Mouse (Mus musculus): ENCODE measurements around the gene Lrrc9. TPM values are rescaled to one million over a fixed set of nuclear protein-coding genes. Genes with fewer than 3 reads are reported as not detected.

Lrrc9 gene
- polyA plus RNA-seq, 1 experiment from 2014 or later = 3.6 TPM

DNA sequence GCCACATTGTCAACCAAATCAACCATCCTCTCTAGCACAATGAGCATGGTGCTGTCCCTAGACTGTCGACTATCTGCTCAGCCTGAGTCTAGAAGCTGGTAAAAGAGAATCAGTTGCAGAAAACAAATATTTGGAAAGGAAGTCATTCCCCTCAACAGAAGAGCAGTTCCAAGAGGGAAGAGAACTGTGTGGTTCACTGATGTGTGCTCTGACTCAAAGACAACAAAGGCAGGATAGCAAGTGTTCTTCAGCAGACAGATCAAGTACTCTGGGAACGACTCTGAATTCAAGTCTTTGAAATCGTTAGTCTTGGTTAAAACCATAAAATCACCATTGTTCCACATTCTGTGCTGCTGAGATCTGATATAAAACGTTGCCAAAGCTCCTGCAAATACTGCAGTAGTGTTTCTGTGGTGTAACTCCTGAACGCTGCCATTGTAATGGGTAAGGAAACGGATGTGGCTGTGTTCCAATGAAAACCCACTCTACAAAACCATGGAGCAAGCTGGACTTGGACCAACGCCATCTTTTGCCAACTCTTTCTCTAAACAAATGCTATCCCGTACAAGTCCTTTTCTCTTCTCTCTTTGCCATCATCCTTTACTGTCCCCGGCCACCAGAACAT, 8.3 kb upstream of the Lrrc9 start:
- Histone ChIP-seq H3K36me3 (no peaks in the 10 kb centered on the region), H3K27me3 (no peaks in the 10 kb centered on the region), H3K27ac (no peak overlapping the region; the same call in 1 of the 2 replicates), H3K9ac (no peak overlapping the region), H3K4me3 (no peak overlapping the region), H3K4me1 (replicated peaks) (peaks cover 6% of the 10 kb centered on the region; the same call in 1 of the 2 replicates), H3K4me2 (no peak overlapping the region), H3K9me3 (no peaks in the 10 kb centered on the region)
- ATAC-seq (ENCODE audit: low FRiP score) = no peak
- WGBS = 54% methylated on average over 9 of the region's 9 CpGs

- Histone ChIP-seq H3K4me3 (no peak overlapping the region), H3K27me3 (no peaks in the 10 kb centered on the region), H3K9me3 (no peaks in the 10 kb centered on the region), H3K9ac (no peak overlapping the region), H3K4me2 (no peak overlapping the region), H3K36me3 (no peaks in the 10 kb centered on the region), H3K4me1 (replicated peaks) (peaks cover 29% of the 10 kb centered on the region), H3K27ac (no peak overlapping the region)
- WGBS = 51% methylated on average over 10 of the region's 10 CpGs
- no peak for ATAC-seq (ENCODE audit: low FRiP score)
These were observed 3.9 kb upstream of the Lrrc9 start for GRCm38 (mm10) chr12:72437676-72438341.

DNA sequence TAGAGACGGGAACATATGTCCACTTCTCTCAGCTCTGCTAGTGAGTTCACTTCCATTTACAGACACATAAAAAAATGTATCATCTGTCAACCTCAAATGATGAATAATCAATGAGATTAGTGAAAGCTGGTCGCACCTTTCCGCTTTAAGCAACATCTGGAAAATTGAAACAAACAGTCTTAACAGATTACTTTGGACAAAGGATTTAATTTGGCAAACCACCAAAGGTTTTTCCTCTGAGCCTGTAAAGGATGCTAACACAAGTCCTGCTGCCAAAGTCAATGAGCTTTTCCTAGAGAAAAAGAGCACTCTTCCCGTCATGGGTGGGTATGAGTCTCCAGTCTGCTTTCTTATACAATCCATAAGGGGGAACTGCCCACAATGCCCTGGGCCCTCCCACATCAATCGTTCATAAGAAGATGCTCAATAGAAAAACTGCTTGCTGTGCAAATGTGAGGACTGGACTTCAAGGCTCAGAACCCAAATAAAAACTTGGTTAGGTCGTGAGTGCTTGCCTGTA, 2.6 kb upstream of the Lrrc9 start:
- Histone ChIP-seq H3K4me2 (no peak overlapping the region), H3K27me3 (no peaks in the 10 kb centered on the region), H3K9me3 (no peaks in the 10 kb centered on the region), H3K4me1 (replicated peaks) (peaks cover 29% of the 10 kb centered on the region), H3K36me3 (no peaks in the 10 kb centered on the region), H3K9ac (no peak overlapping the region), H3K4me3 (no peak overlapping the region), H3K27ac (no peak overlapping the region)
- no peak for ATAC-seq (ENCODE audit: low FRiP score)
- 52% methylated on average over 6 of the region's 6 CpGs for WGBS

GRCm38 (mm10) chr12:72453941-72454340, 12.3 kb downstream of the Lrrc9 start:
- no peak overlapping the region for H3K9ac ChIP-seq
- no peak overlapping the region for H3K4me2 ChIP-seq
- no peak for ATAC-seq (ENCODE audit: low FRiP score)
- H3K4me3 ChIP-seq = no peak overlapping the region
- H3K4me1 ChIP-seq (replicated peaks) = no peaks in the 10 kb centered on the region
- no peaks in the 10 kb centered on the region for H3K9me3 ChIP-seq
- WGBS = 78% methylated on average over 17 of the region's 17 CpGs
- H3K27ac ChIP-seq = no peak overlapping the region
- peaks cover 3% of the 10 kb centered on the region; the same call in 1 of the 2 replicates for H3K36me3 ChIP-seq
- no peaks in the 10 kb centered on the region for H3K27me3 ChIP-seq

DNA sequence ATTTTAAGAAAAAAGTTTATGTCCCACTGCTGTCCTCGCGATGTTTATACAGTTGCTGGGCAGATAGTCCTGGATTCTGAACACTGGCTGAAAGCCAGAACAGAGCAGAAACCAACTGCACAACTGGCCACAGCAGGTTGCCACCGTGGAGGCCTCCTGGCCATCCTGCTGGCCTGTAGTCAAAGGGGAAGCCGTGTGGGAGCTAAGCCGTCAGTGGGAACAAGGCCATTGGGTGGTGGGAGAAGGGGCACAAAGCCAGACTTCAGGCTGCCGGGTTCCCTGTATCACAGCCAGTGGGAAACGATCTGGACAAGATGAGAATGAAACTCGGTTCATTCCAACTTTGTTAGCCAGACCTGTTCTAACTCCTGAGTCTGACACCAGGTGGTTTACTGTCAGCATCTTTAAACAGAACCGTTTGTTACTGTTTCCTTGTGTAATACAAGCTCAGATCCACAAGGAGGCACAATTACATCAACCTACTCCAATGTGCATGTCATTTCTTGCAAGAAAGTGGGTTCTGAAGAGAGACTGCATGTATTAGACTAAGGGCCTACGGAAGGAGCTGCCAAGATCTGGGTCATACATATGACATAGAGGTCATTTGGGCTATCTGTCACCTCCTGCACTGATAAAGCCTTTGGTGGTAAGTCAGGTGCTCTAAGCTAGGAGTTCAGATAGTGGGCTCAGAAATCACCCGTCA, 19.7 kb downstream of the Lrrc9 start:
- Histone ChIP-seq H3K4me1 (replicated peaks) (0 out of 2 replicates have a peak, but pooled peaks cover 5% of the 10 kb centered on the region), H3K27me3 (no peaks in the 10 kb centered on the region), H3K27ac (no peak overlapping the region), H3K9ac (no peak overlapping the region), H3K9me3 (no peaks in the 10 kb centered on the region), H3K4me2 (peak overlapping the region; percentile 32), H3K36me3 (peaks cover 3% of the 10 kb centered on the region; the same call in 1 of the 2 replicates), H3K4me3 (no peak overlapping the region)
- 0 out of 2 replicates have a peak, but pooled peaks have one; percentile 46 for ATAC-seq (ENCODE audit: low FRiP score)
- 54% methylated on average over 11 of the region's 11 CpGs for WGBS

GRCm38 (mm10) chr12:72461894-72462530, 20.3 kb downstream of the Lrrc9 start:
- Histone ChIP-seq H3K9ac (no peak overlapping the region), H3K4me3 (no peak overlapping the region), H3K27me3 (no peaks in the 10 kb centered on the region), H3K9me3 (no peaks in the 10 kb centered on the region), H3K36me3 (peaks cover 3% of the 10 kb centered on the region; the same call in 1 of the 2 replicates), H3K27ac (no peak overlapping the region), H3K4me1 (replicated peaks) (0 out of 2 replicates have a peak, but pooled peaks cover 5% of the 10 kb centered on the region), H3K4me2 (peak overlapping the region; percentile 32)
- no peak for ATAC-seq (ENCODE audit: low FRiP score)
- WGBS = 46% methylated on average over 5 of the region's 5 CpGs

- H3K27me3 ChIP-seq = no peaks in the 10 kb centered on the region
- H3K27ac ChIP-seq = no peak overlapping the region
- no peaks in the 10 kb centered on the region for H3K9me3 ChIP-seq
- no peak overlapping the region for H3K4me3 ChIP-seq
- H3K4me1 ChIP-seq (replicated peaks) = 0 out of 2 replicates have a peak, but pooled peaks cover 5% of the 10 kb centered on the region
- H3K4me2 ChIP-seq = no peak overlapping the region
- H3K36me3 ChIP-seq = no peaks in the 10 kb centered on the region
- 90% methylated on average over 5 of the region's 5 CpGs for WGBS
- ATAC-seq (ENCODE audit: low FRiP score) = no peak
- no peak overlapping the region for H3K9ac ChIP-seq
These were observed 24.3 kb downstream of the Lrrc9 start for GRCm38 (mm10) chr12:72465826-72466501.

GRCm38 (mm10) chr12:72467269-72467668, 25.6 kb downstream of the Lrrc9 start:
- no peaks in the 10 kb centered on the region for H3K36me3 ChIP-seq
- H3K9me3 ChIP-seq = no peaks in the 10 kb centered on the region
- no peak for ATAC-seq (ENCODE audit: low FRiP score)
- H3K4me3 ChIP-seq = no peak overlapping the region
- WGBS = 94% methylated on average over 1 of the region's 1 CpGs
- no peaks in the 10 kb centered on the region for H3K4me1 ChIP-seq (replicated peaks)
- no peak overlapping the region for H3K4me2 ChIP-seq
- H3K9ac ChIP-seq = no peak overlapping the region
- no peak overlapping the region for H3K27ac ChIP-seq
- no peaks in the 10 kb centered on the region for H3K27me3 ChIP-seq

DNA sequence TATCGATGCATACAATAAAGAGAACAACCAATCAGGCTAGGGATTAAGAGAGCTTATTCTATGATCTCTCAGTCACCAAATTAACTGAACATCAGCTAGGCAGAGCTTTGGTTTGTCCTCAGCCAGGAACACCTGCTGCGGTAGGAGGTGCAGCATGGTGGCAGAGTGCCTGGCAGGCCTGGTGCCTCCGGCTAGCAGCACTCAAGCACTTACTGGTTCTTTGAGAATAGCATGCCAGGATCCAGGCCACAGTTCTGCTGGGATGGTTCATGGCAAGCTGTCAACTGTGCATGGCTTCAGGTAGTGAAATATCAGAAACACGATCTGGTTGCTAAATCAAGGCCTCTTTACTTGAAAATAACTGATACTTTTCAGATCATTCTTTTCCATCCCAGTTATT, 26.1 kb downstream of the Lrrc9 start:
- Histone ChIP-seq H3K9ac (no peak overlapping the region), H3K36me3 (no peaks in the 10 kb centered on the region), H3K4me1 (replicated peaks) (no peaks in the 10 kb centered on the region), H3K4me3 (no peak overlapping the region), H3K27ac (no peak overlapping the region), H3K27me3 (no peaks in the 10 kb centered on the region), H3K4me2 (no peak overlapping the region), H3K9me3 (no peaks in the 10 kb centered on the region)
- 90% methylated on average over 4 of the region's 4 CpGs for WGBS
- no peak for ATAC-seq (ENCODE audit: low FRiP score)

- WGBS = 85% methylated on average over 2 of the region's 2 CpGs
- no peak for ATAC-seq (ENCODE audit: low FRiP score)
- Histone ChIP-seq H3K27me3 (no peaks in the 10 kb centered on the region), H3K4me1 (replicated peaks) (no peaks in the 10 kb centered on the region), H3K4me3 (no peak overlapping the region), H3K4me2 (no peak overlapping the region), H3K9ac (no peak overlapping the region), H3K36me3 (no peaks in the 10 kb centered on the region), H3K9me3 (no peaks in the 10 kb centered on the region), H3K27ac (no peak overlapping the region)
These were observed 35.2 kb downstream of the Lrrc9 start for GRCm38 (mm10) chr12:72476773-72477450.

GRCm38 (mm10) chr12:72482226-72482625, 40.6 kb downstream of the Lrrc9 start:
- no peaks in the 10 kb centered on the region for H3K36me3 ChIP-seq
- no peak overlapping the region for H3K9ac ChIP-seq
- H3K27ac ChIP-seq = no peak overlapping the region
- no peak overlapping the region for H3K4me3 ChIP-seq
- no peaks in the 10 kb centered on the region for H3K27me3 ChIP-seq
- no peak overlapping the region for H3K4me2 ChIP-seq
- peaks cover 3% of the 10 kb centered on the region; the same call in 1 of the 2 replicates for H3K4me1 ChIP-seq (replicated peaks)
- H3K9me3 ChIP-seq = no peaks in the 10 kb centered on the region
- no peak for ATAC-seq (ENCODE audit: low FRiP score)
